Mouse (Mus musculus) myocyte (in vitro differentiated cells): ENCODE results near the gene Ncln.

Source experiments
- CEBPB ChIP-seq: IDR thresholded peaks from 2 replicates; pipeline ENCODE4 v1.6.1; 2011; ENCODE audit warnings: mild to moderate bottlenecking, moderate library complexity; ENCODE audit not compliant: poor library complexity, insufficient read depth, severe bottlenecking
- E2F4 ChIP-seq: IDR thresholded peaks from one replicate; pipeline ENCODE4 v1.6.1; 2011; ENCODE audit warnings: mild to moderate bottlenecking, control low read depth, moderate library complexity; ENCODE audit not compliant: insufficient read depth
- MAX ChIP-seq: IDR thresholded peaks from one replicate; pipeline ENCODE4 v1.6.1; 2011; ENCODE audit warnings: low read depth, mild to moderate bottlenecking, control low read depth
- MYOD1 ChIP-seq, 3 experiments: IDR thresholded peaks; one replicate each; pipeline ENCODE4 v1.6.1; 2011; ENCODE audit warnings: control low read depth in 2 of 3, low read depth in 2 of 3, mild to moderate bottlenecking in 2 of 3, moderate library complexity in 1 of 3; ENCODE audit not compliant: insufficient read length in 2 of 3, control insufficient read depth in 1 of 3
- MYOG ChIP-seq, 3 experiments: IDR thresholded peaks; one replicate each; pipeline ENCODE4 v1.6.1; 2011; ENCODE audit warnings: control low read depth in 2 of 3, low read depth in 2 of 3, mild to moderate bottlenecking in 2 of 3; ENCODE audit not compliant: insufficient read length in 2 of 3, control insufficient read depth in 1 of 3, insufficient read depth in 1 of 3
- POLR2A ChIP-seq: IDR thresholded peaks from one replicate; pipeline ENCODE4 v1.6.1; 2011; ENCODE audit warnings: low read depth, mild to moderate bottlenecking, control low read depth, moderate library complexity; ENCODE audit not compliant: insufficient read length
- POLR2AphosphoS2 ChIP-seq: IDR thresholded peaks from one replicate; pipeline ENCODE4 v1.6.1; 2011; ENCODE audit warnings: low read depth, control low read depth; ENCODE audit not compliant: insufficient read length
- REST ChIP-seq: IDR thresholded peaks from one replicate; pipeline ENCODE4 v1.6.1; 2011; ENCODE audit warnings: mild to moderate bottlenecking, control low read depth, moderate library complexity; ENCODE audit not compliant: insufficient read depth, insufficient read length
- SRF ChIP-seq: IDR thresholded peaks from one replicate; pipeline ENCODE4 v1.6.1; 2011; ENCODE audit warnings: low read depth; ENCODE audit not compliant: control insufficient read depth, insufficient read length
- TCF12 ChIP-seq: IDR thresholded peaks from one replicate; pipeline ENCODE4 v1.6.1; 2011; ENCODE audit warnings: mild to moderate bottlenecking, control low read depth; ENCODE audit not compliant: poor library complexity, insufficient read depth, severe bottlenecking
- TCF3 ChIP-seq: IDR thresholded peaks from one replicate; pipeline ENCODE4 v1.6.1; 2011; ENCODE audit warnings: low read depth, control low read depth; ENCODE audit not compliant: insufficient read length
- USF1 ChIP-seq: IDR thresholded peaks from one replicate; pipeline ENCODE4 v1.6.1; 2011; ENCODE audit warnings: low read depth, mild to moderate bottlenecking, control low read depth, moderate library complexity

GRCm38 (mm10) chr10:81441019-81441418 lies 55.2 kb downstream of the Ncln start:
- TF ChIP-seq POLR2A (no peak), TCF12 (no peak), MAX (no peak), MYOD1 (IDR thresholded peaks at IDR 0.05; ENCODE audit: control insufficient read depth in 1 of 3, insufficient read length in 2 of 3, low read depth in 2 of 3) (no peak), CEBPB (no peak), E2F4 (no peak), TCF3 (no peak), MYOG (IDR thresholded peaks at IDR 0.05; ENCODE audit: control insufficient read depth in 1 of 3, insufficient read depth in 1 of 3, insufficient read length in 2 of 3, low read depth in 2 of 3) (no peak), POLR2AphosphoS2 (no peak), USF1 (no peak), REST (no peak), SRF (no peak)
